Mouse (Mus musculus) olfactory bulb, adult 2 months (tissue): Measurements from ENCODE around the gene Zfp369. TPM values are rescaled to one million over a fixed set of nuclear protein-coding genes. Genes with fewer than 3 reads are reported as not detected.

Experiments used
- H3K27ac ChIP-seq: fragments of 200-500 bp; 2 replicates; pipeline ENCODE4 v1.5.1; 2012; ENCODE audit warnings: low read depth, low read length; ENCODE audit not compliant: insufficient read depth
- H3K4me1 ChIP-seq: fragments of 200-500 bp; 2 replicates; pipeline ENCODE4 v1.6.1; 2012; ENCODE audit warnings: low read length; ENCODE audit not compliant: control insufficient read depth, insufficient read depth
- H3K4me3 ChIP-seq: fragments of 200-500 bp; 2 replicates; pipeline ENCODE4 v1.5.1; 2012; ENCODE audit warnings: mild to moderate bottlenecking, low read depth, low read length, moderate library complexity; ENCODE audit not compliant: insufficient read depth
- CTCF ChIP-seq: fragments of 200-500 bp; IDR thresholded peaks from 2 replicates; pipeline ENCODE4 v1.5.1; 2012; ENCODE audit warnings: low read depth, mild to moderate bottlenecking, low read length, moderate library complexity; ENCODE audit not compliant: insufficient read depth
- POLR2A ChIP-seq: fragments of 200-500 bp; IDR thresholded peaks from 2 replicates; pipeline ENCODE4 v1.6.1; 2012; ENCODE audit warnings: mild to moderate bottlenecking, low read depth, low read length, moderate library complexity; ENCODE audit not compliant: insufficient read depth
- WGBS: fragments of 180-500 bp; shearing (Covaris S2); methylation state at CpG from one replicate; pipeline ENCODE4 v1.1.7; 2018; 5-methylcytosine and 5-hydroxymethylcytosine counted together
- polyA plus RNA-seq: library from polyadenylated mRNA; stranded (reverse); fragments of >200 nt; gene quantifications from 2 replicates; pipeline ENCODE4 v1.2.4, GENCODE M21; 2012; ENCODE audit warnings: low replicate concordance; ENCODE audit not compliant: missing spikeins, insufficient read depth, insufficient read length

Gene Zfp369
- polyA plus RNA-seq = not detected in 2 replicates

GRCm38 (mm10) chr13:65278383-65279341, at the start of gene Zfp369:
Zfp369 (plus strand) TSS chr13:65278814.
- TF ChIP-seq CTCF (no peak), POLR2A (peak; percentile 78)
- H3K27ac ChIP-seq = peak within 1 kb of the TSS; percentile 72
- H3K4me3 ChIP-seq = peak within 1 kb of the TSS; percentile 77
- under 1% methylated on average over 50 of the region's 50 CpGs for WGBS
- H3K4me1 ChIP-seq = no peaks in the 10 kb centered on the region

DNA sequence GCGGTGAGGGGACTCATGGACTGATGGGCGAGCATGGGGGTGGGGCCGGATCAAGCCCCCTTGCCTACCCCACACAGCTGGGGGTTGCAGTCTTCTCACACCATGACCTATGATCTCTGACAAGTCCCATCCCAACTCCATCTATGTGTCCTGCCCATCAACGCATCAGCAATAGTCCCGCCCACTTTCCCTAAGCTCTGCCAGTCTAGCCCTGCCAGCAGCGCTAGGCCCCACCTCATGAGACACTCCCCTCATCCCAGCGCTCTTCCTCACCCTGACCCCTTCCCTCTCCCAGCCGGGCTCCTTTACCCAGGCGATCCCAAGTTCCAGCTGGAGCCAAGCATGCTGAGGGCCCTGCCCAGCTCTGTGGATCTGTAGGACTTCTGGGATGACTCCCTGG, 41.4 kb upstream of the Zfp369 start:
- WGBS = 71% methylated on average over 9 of the region's 9 CpGs
- H3K4me3 ChIP-seq = no peak overlapping the region
- peaks cover 9% of the 10 kb centered on the region for H3K4me1 ChIP-seq
- H3K27ac ChIP-seq = no peak overlapping the region
- TF ChIP-seq CTCF (no peak), POLR2A (no peak)

GRCm38 (mm10) chr13:65240509-65241098, 38.0 kb upstream of the Zfp369 start:
- TF ChIP-seq CTCF (no peak; the same call in 1 of the 2 replicates), POLR2A (peak; percentile 90)
- H3K27ac ChIP-seq = peak overlapping the region; percentile 93
- WGBS = under 1% methylated on average over 28 of the region's 28 CpGs

GRCm38 (mm10) chr13:65241099-65241626, 37.5 kb upstream of the Zfp369 start:
- peaks cover 16% of the 10 kb centered on the region for H3K4me1 ChIP-seq
- H3K27ac ChIP-seq = peak overlapping the region; percentile 93
- TF ChIP-seq POLR2A = no peak; the same call in 1 of the 2 replicates
- no peak for TF ChIP-seq CTCF
- under 1% methylated on average over 45 of the region's 45 CpGs for WGBS
- peak overlapping the region; percentile 74 for H3K4me3 ChIP-seq

More at GRCm38 (mm10) chr13:65240509-65241098, 38.0 kb upstream of the Zfp369 start:
- Histone ChIP-seq H3K4me3 (peak overlapping the region; percentile 74), H3K4me1 (peaks cover 16% of the 10 kb centered on the region)

DNA sequence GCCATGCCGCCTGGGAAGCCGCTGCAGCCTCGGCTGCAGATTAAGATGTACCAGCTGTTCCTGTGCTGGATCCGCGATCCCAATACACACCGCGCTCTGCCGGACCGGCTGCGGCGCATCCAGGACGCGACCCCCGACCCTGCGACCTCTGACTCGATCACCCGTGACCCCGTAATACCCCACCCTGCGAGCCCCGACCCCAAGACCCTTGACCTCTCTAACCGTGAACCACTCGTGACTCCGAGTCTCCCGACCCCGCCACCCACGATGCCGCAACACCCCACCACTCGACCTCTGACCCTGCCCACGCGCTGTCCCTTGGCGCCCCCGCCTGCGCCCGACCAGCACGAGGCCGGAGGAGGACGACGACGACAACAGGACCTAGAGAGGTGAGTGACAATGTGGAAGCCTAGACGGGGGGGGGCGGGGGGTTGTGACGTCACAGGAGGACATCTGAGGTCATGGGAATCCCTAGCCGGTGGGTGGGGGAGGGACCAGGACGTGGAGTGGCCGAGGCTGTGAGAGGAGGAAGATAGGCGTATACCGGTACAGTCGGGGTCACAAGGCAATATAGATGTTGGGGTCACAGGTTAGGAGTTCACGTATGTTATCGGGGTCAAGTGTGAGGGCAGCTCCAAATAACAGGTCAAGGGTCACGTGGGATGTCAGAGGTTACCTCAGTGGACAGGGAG, 36.8 kb upstream of the Zfp369 start:
- H3K4me3 ChIP-seq = peak overlapping the region; percentile 74
- peak overlapping the region; percentile 60; the same call in 1 of the 2 replicates for H3K27ac ChIP-seq
- TF ChIP-seq POLR2A (no peak), CTCF (no peak)
- peaks cover 16% of the 10 kb centered on the region for H3K4me1 ChIP-seq
- 5% methylated on average over 50 of the region's 51 CpGs for WGBS

GRCm38 (mm10) chr13:65242319-65242787, 36.3 kb upstream of the Zfp369 start:
- Histone ChIP-seq H3K4me1 (peaks cover 16% of the 10 kb centered on the region), H3K4me3 (peak overlapping the region; percentile 74), H3K27ac (no peak overlapping the region)
- TF ChIP-seq CTCF (no peak), POLR2A (no peak)
- 43% methylated on average over 27 of the region's 27 CpGs for WGBS

GRCm38 (mm10) chr13:65243273-65243672, 35.3 kb upstream of the Zfp369 start:
- H3K27ac ChIP-seq = no peak overlapping the region
- H3K4me3 ChIP-seq = no peak overlapping the region
- WGBS = 94% methylated on average over 4 of the region's 4 CpGs
- TF ChIP-seq POLR2A (no peak), CTCF (no peak)
- H3K4me1 ChIP-seq = peaks cover 16% of the 10 kb centered on the region

DNA sequence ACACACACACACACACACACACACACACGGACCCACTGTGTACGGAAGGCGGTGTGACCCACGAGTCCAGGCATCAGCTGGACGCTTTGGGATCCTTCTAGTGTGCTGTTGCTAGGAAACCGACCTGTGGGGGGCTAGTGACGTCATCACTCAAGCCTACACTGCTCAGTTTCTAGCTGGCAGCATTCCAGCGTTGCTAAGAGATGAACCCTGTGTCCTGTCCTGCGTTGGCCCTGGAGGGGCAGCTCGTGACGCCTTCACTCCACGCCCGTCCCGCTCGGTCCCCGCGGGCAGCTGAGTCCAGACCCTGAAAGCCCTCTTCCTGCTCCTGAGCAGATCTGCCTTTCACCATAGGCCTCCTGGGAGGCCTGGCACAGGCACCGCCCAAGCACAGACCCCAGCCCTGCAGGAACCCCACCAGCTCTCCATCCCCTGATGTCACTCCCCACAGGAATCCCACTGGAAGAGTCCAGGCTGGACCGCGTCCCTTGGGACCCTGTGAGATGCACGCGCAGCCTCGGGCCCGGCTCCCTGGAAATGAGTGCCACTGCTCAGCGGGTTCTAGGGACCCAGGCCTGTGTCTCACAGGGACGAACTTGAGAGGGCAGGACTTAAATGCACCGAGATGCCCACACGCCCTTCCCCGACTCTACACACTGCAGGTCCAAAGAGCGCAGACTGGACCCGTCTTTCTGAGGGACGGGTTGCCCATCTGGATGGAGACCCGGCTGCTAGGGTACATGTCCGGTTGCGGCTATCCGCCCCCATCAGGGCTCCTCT, 20.2 kb upstream of the Zfp369 start:
- peak overlapping the region; percentile 19 for H3K27ac ChIP-seq
- H3K4me1 ChIP-seq = peaks cover 6% of the 10 kb centered on the region
- WGBS = 27% methylated on average over 36 of the region's 36 CpGs
- peak overlapping the region; percentile 44 for H3K4me3 ChIP-seq
- TF ChIP-seq CTCF (peak; percentile 8; the same call in 1 of the 2 replicates), POLR2A (no peak)
